Mouse (Mus musculus) kidney, adult 9 months (tissue): Measurements from ENCODE around the gene Arpp19.

ENCODE experiments used
- DNase-seq: peaks from one replicate; pipeline ENCODE4 v3.0.0; 2022

Arpp19 gene

GRCm38 (mm10) chr9:75040566-75040965 is 3.2 kb downstream of the Arpp19 start:
- DNase-seq, result peak; percentile 77

- DNase-seq, result no peak
Measured at GRCm38 (mm10) chr9:75041840-75042525, 4.6 kb downstream of the Arpp19 start.

GRCm38 (mm10) chr9:75043191-75043590 is 5.8 kb downstream of the Arpp19 start:
- DNase-seq, result no peak

- DNase-seq, result no peak
Measured at GRCm38 (mm10) chr9:75047079-75047478, 9.7 kb downstream of the Arpp19 start.

DNA sequence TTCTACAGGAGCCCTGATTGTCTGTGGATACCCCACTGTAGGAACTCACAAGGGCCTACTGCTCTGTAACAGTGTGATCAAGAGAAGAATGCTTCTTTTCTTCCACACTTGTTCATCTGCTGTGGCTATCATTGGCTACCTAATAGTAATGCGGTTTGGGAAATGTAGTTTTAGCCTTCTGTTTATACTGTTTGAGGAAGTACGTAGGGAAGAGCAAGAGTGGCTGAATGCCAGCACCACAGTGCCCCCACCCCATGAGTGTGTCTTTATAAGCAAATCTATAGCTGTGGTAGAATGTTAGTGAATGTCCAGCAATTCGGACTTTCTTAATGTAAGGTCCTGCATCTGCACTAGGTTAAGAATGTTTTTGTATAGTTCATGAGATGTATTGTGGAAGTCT is 11.7 kb downstream of the Arpp19 start:
- DNase-seq, result peak; percentile 31

- peak; percentile 84 for DNase-seq
Measured at GRCm38 (mm10) chr9:75050003-75050402, 12.6 kb downstream of the Arpp19 start.

- DNase-seq, result no peak
Measured at GRCm38 (mm10) chr9:75051841-75052240, 14.4 kb downstream of the Arpp19 start.

DNA sequence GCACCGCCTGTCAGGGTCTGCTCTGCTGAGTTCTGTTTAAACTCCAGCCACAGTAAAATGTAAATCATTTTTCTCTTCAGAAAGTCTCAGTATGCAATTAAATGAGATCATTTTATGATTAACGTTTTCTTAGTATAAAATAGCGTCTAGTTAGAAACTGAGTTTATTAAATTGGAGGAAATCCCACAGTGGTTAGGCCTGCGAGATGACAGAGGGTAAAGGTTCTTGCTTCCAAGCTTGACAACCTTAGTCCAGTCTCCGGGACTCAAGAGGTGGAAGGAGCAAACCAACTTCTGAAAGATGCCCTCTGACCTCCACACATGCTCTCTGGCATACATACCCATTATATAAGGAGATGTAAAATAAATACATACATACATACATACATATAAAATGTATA is 17.6 kb downstream of the Arpp19 start:
- DNase-seq, result peak; percentile 66

- DNase-seq, result no peak
Measured at GRCm38 (mm10) chr9:75064678-75065331, 27.4 kb downstream of the Arpp19 start.

- DNase-seq, result no peak
Measured at GRCm38 (mm10) chr9:75070457-75071028, 33.1 kb downstream of the Arpp19 start, which contains the start of gene Myo5a. Myo5a (plus strand) TSS chr9:75071015.

GRCm38 (mm10) chr9:75071029-75071705 is 33.8 kb downstream of the Arpp19 start:
- DNase-seq, result peak; percentile 55

DNA sequence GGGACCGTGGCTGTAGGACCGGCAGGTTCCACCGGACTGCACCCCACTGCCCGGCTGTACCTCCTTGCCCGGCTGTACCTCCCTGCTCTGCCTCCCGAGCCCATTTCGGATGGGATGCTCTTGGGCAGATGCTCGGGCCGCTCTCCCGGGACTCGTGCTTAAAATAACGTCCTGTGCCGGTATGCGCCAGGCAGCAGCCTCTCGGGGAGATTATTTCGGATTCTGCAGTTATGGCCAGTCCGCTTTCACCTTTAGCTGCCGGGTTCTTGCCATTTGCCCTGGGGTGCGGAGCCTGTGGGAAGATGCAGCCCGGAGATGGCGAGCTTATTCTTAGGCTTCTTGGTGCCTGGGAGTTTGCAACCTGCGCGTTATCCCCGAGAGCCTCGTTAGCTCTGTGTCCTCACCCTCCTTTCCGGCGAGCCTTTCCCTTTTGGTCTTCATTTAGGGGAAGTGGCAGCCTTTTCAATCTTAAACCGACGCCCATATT is 34.3 kb downstream of the Arpp19 start:
- DNase-seq, result no peak

GRCm38 (mm10) chr9:75072361-75072760 is 34.9 kb downstream of the Arpp19 start:
- no peak for DNase-seq

DNA sequence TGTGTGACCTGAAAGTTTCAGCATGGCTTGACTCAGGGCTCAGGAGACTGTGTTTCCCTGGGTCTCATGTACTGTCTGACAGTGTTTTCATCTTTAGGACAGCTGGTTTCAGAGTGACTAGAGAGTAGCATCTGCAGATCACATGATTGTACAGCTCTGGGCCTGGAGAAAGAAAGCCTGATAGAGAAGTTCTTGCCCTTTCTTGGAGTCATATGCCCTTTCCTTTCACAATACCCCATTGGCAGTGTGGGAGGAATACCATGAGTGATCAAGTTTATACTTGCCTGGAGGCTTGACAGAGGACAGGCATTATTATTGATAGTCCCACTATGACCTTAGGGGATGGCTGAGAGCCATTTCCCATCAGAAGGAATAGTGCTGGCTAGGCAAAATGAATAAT is 39.8 kb downstream of the Arpp19 start:
- DNase-seq, result no peak

GRCm38 (mm10) chr9:75085242-75085824 is 47.9 kb downstream of the Arpp19 start:
- DNase-seq, result no peak

- DNase-seq, result no peak
Measured at GRCm38 (mm10) chr9:75087823-75088222, 50.4 kb downstream of the Arpp19 start.

GRCm38 (mm10) chr9:75089285-75089684 is 51.9 kb downstream of the Arpp19 start:
- DNase-seq, result no peak

DNA sequence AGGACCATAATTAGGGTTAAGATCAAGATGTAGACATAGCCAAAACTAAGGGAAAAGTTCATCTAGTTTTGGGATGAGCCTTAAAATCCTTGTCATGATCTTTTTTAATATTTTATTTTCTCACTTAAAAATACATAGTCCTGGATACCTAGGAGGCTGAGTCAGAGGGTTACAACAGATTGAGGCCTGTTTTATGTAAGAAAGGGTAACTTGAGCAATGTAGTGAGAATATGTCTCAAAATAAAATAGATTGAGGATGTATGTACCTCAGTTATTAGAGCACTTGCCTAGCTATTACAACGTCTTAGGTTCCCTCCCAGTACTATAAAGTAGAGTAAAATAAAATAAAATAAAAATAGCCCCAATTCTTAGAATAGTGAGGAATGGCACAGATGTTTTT is 54.7 kb downstream of the Arpp19 start:
- no peak for DNase-seq

DNA sequence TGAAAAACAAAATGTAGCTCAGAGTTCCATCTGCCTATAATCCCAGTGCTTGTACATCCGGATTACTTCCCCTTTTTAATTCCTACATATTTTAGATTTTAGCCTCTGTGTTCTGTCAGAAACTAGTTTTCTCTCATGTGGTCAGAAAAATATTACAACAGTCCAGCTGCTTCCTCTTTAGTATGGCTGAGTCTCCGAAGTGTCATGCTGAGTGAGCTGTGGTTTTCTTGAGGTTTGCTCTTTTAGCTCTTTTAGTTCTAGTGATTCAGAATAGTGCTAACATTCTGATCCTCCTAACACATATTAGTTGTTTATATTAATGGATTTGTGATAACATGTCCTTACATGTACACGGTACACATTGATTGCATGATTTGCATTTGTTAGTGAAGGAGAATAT is 57.3 kb downstream of the Arpp19 start:
- DNase-seq, result peak; percentile 12

DNA sequence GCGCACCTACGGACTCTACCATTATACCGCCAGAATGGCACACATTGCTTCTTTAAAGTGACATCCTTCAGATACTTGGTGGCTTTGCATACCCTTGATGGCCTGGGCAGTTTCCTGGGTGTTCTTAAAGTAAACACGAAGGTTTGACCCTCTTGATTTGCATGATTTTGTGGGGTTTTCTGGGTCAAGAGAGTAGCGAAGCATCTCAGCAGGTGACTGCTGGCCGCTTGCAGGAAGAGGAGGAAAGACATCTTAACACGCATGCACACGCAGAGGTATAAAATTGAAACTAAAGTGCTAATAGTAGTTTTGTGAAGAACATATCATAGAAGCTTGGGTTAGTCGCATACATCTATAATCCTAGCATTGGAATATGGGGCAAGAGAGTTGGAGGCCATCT is 61.5 kb downstream of the Arpp19 start:
- DNase-seq, result no peak

GRCm38 (mm10) chr9:75100157-75100781 is 62.9 kb downstream of the Arpp19 start:
- DNase-seq, result no peak

DNA sequence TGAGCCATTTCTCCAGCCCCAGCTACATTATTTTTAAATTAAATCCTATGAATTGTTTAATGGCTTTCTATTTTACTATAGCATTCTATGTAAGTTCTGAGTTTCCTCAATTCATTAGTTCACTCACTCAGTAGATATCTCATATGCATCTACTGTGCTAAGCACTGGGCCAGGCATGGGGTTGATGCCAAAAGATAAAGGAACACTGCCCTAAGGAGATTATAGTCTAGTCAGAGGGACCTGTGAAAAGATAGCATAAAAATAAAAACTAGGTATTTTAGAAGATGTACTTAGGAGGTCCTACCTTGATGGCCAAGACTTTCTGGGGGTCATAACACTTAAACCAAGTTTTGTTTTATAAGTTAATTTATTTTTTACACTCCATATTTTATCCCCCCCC is 64.7 kb downstream of the Arpp19 start:
- DNase-seq, result no peak
